Mouse (Mus musculus) gastrocnemius, postnatal 14 days (tissue): Measurements from ENCODE around the gene Mpzl3. TPM values are rescaled to one million over a fixed set of nuclear protein-coding genes. Genes with fewer than 3 reads are reported as not detected.

Experiments
- DNase-seq: peaks from one replicate; pipeline ENCODE4 v3.0.0; 2021; ENCODE audit warnings: mixed read lengths
- intact Hi-C: fragments of 180-260 bp; cut with DNase I; formaldehyde crosslinking; loops from one replicate; pipeline ENCODE4 v1.15.1; 2025; ENCODE audit warnings: low total_unique reads
- total RNA-seq, 2 experiments: library from RNA; stranded (reverse); gene quantifications; 2 replicates each; pipeline ENCODE4 v1.2.3; 2021

Mpzl3 gene
- total RNA-seq, 2 experiments from 2014 or later = 1.1 to 2.5 TPM

- DNase-seq = no peak
- intact Hi-C loops = no loop called here
Observed at GRCm38 (mm10) chr9:45041131-45041838, 13.7 kb upstream of the Mpzl3 start.

- intact Hi-C loops = no loop called here
- DNase-seq = no peak
Observed at GRCm38 (mm10) chr9:45042056-45042720, 12.8 kb upstream of the Mpzl3 start.

- DNase-seq = no peak
- intact Hi-C loops = no loop called here
Observed at GRCm38 (mm10) chr9:45042947-45043346, 12.0 kb upstream of the Mpzl3 start.

GRCm38 (mm10) chr9:45046973-45047372, 8.0 kb upstream of the Mpzl3 start:
- no peak for DNase-seq
- intact Hi-C loops = loop anchor here (5.0 kb wide), 1 partner anchor 90 kb away; the partner anchor contains the start of gene Scn4b

GRCm38 (mm10) chr9:45048511-45048910, 6.5 kb upstream of the Mpzl3 start:
- intact Hi-C loops = loop anchor here (5.0 kb wide), 1 partner anchor 89 kb away; the partner anchor contains the start of gene Scn4b
- no peak for DNase-seq

GRCm38 (mm10) chr9:45049731-45050130, 5.3 kb upstream of the Mpzl3 start:
- no peak for DNase-seq
- intact Hi-C loops = loop anchor here (5.0 kb wide), 1 partner anchor 88 kb away; the partner anchor contains the start of gene Scn4b

- intact Hi-C loops = no loop called here
- no peak for DNase-seq
Observed at GRCm38 (mm10) chr9:45050301-45050700, 4.7 kb upstream of the Mpzl3 start.

- no peak for DNase-seq
- intact Hi-C loops = no loop called here
Observed at GRCm38 (mm10) chr9:45058304-45058940, 3.4 kb downstream of the Mpzl3 start.

- DNase-seq = no peak
- intact Hi-C loops = no loop called here
Observed at GRCm38 (mm10) chr9:45060151-45060550, 5.2 kb downstream of the Mpzl3 start.

- intact Hi-C loops = no loop called here
- no peak for DNase-seq
Observed at GRCm38 (mm10) chr9:45062677-45063076, 7.7 kb downstream of the Mpzl3 start.

- intact Hi-C loops = no loop called here
- DNase-seq = no peak
Observed at GRCm38 (mm10) chr9:45064421-45064820, 9.4 kb downstream of the Mpzl3 start.

GRCm38 (mm10) chr9:45066735-45067134, 11.7 kb downstream of the Mpzl3 start:
- intact Hi-C loops = no loop called here
- DNase-seq = no peak

- intact Hi-C loops = no loop called here
- no peak for DNase-seq
Observed at GRCm38 (mm10) chr9:45071800-45072199, 16.8 kb downstream of the Mpzl3 start.

- intact Hi-C loops = no loop called here
- DNase-seq = no peak
Observed at GRCm38 (mm10) chr9:45077859-45078258, 22.9 kb downstream of the Mpzl3 start.

GRCm38 (mm10) chr9:45079011-45079410, 24.0 kb downstream of the Mpzl3 start, which contains the start of gene Jaml:
Jaml (plus strand) TSS chr9:45079183.
- DNase-seq = no peak
- intact Hi-C loops = no loop called here

- intact Hi-C loops = no loop called here
- no peak for DNase-seq
Observed at GRCm38 (mm10) chr9:45083132-45083531, 28.1 kb downstream of the Mpzl3 start.

- intact Hi-C loops = no loop called here
Observed at GRCm38 (mm10) chr9:45084556-45084955, 29.6 kb downstream of the Mpzl3 start.

GRCm38 (mm10) chr9:45085741-45086690, 31.0 kb downstream of the Mpzl3 start:
- intact Hi-C loops = no loop called here
- no peak for DNase-seq

More at GRCm38 (mm10) chr9:45084556-45084955, 29.6 kb downstream of the Mpzl3 start:
- DNase-seq = no peak

GRCm38 (mm10) chr9:45088040-45088439, 33.1 kb downstream of the Mpzl3 start:
- intact Hi-C loops = no loop called here
- DNase-seq = no peak
